Mouse (Mus musculus) ES-CJ7 (cell line): ENCODE data around the gene Kri1.
"Not testable (repeated sequence)": the region's sequence is repeated elsewhere in the genome, so short reads cannot be mapped to it uniquely, and the experiment has no call there.

Source experiments
- DNase-seq: peaks from one replicate; pipeline ENCODE4 v3.0.0; 2011; ENCODE audit warnings: low read depth, low spot score

Kri1 gene

GRCm38 (mm10) chr9:21244428-21245112, 43.2 kb downstream of the Kri1 start:
- DNase-seq, result no peak

GRCm38 (mm10) chr9:21243826-21244427, 43.8 kb downstream of the Kri1 start:
- DNase-seq, result no peak

GRCm38 (mm10) chr9:21241343-21241742, 46.4 kb downstream of the Kri1 start:
- DNase-seq, result peak; percentile 96

GRCm38 (mm10) chr9:21239465-21239848, 48.3 kb downstream of the Kri1 start:
- no peak for DNase-seq

GRCm38 (mm10) chr9:21238733-21239464, 48.9 kb downstream of the Kri1 start, which contains the start of gene Keap1:
Keap1 (minus strand) TSS chr9:21239361.
- peak; percentile 66 for DNase-seq

- DNase-seq, result no peak
Measured at GRCm38 (mm10) chr9:21238004-21238732, 49.6 kb downstream of the Kri1 start.

- DNase-seq, result peak; percentile 71
Measured at GRCm38 (mm10) chr9:21237368-21238003, 50.3 kb downstream of the Kri1 start.

GRCm38 (mm10) chr9:21236991-21237367, 50.8 kb downstream of the Kri1 start:
- DNase-seq, result no peak

DNA sequence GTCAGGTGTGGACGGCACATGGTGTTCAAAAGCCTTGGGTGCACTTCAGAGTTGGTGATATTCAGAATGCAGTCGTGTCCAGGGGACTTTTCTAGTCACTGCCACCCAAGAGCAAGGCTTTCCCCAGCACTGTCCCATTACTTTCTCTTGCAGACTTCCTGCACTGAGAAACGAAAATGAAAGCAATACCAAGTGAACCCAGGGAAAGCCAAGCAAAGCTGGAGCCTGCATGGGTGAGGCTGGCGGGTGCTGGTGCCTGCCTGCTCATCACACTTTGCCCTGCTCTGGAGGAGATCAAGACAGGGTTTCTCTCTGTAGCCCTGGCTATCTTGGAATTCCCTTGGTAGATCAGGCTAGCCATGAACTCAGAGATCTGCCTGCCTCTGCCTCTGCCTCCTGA, 52.4 kb downstream of the Kri1 start:
- DNase-seq, result no peak

GRCm38 (mm10) chr9:21233805-21234204, 54.0 kb downstream of the Kri1 start:
- DNase-seq, result no peak

- no peak for DNase-seq
Measured at GRCm38 (mm10) chr9:21233366-21233765, 54.4 kb downstream of the Kri1 start.

DNA sequence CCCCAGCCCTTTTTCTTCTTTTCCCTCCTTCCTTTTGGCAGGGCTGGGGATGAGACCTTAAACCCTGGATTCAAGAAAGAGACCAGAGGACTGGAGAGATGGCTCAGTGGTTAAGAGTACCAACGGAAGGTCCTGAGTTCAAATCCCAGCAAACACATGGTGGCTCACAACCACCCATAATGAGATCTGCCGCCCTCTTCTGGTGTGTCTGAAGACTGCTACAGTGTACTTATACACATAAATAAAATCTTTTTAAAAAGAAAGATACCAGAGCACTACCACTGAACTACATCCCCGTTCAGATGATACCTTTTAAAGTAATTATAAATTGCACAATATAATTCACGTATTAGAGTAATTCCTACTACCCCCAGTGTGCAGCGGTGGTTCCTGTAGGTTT, 54.9 kb downstream of the Kri1 start:
- no peak for DNase-seq

- no peak for DNase-seq
Measured at GRCm38 (mm10) chr9:21231551-21231950, 56.2 kb downstream of the Kri1 start.

DNA sequence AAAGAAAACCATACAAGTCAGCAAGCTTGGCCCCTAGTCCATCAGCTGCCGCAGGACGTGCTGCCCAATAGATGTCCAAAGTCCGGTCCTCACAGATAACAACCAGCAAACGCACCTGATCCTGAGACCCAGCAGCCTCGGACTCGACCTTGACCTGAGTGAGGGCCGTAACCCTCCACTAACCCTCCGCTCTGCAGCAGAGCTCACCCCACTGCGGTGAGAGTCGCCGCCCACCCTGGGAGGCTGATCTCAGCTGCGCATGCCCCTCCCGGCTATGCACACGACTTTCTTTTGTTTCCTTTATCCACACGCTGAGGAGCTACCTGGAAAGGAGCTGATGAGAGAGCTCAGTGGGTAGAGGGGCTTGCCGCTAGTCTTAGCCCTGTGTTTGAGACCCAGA, 60.4 kb downstream of the Kri1 start:
- peak; percentile 87 for DNase-seq

DNA sequence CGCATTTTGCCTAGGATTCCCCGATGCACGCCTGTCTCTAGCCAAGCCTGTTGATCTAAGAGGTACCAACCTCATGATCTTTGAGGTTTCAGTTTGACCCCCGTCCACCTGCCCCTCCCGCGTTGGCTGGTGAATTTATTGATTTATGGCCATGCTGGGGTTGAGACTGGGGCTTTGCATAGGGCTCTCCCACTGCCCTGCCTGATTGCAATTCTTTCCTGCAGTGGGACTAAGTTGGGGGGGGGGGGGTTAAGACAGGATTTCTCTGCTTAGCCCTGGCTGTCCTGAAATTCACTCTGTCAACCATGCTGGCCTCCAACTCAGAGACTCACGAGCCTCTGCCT, 62.4 kb downstream of the Kri1 start:
- no peak for DNase-seq

- peak; percentile 54 for DNase-seq
Measured at GRCm38 (mm10) chr9:21224576-21225414, 63.0 kb downstream of the Kri1 start.

- peak; percentile 96 for DNase-seq
Measured at GRCm38 (mm10) chr9:21223906-21224305, 63.9 kb downstream of the Kri1 start.

DNA sequence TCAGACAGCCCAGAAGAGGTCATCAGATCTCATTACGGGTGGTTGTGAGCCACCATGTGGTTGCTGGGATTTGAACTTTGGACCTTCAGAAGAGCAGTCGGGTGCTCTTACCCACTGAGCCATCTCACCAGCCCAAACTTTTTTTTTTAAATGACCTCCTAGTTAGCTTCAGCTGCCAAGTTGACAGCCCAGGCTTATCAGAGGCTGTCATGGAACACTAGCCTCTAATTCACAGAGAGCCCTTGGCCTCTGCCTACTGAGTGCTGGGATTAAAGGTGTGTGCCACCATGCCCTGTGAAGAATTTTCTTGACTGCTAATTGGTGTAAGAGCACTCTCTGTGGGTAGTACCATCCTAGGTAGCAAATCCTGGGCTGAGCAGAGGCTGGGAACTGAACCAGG, 64.3 kb downstream of the Kri1 start:
- not testable (repeated sequence) for DNase-seq
